Mouse (Mus musculus) spleen, adult 2 months (tissue): ENCODE results near the gene Eya3.

ENCODE experiments used
- CTCF ChIP-seq: fragments of 200-500 bp; IDR thresholded peaks from 2 replicates; pipeline ENCODE4 v1.5.1; 2011; ENCODE audit warnings: mild to moderate bottlenecking, inconsistent platforms; ENCODE audit not compliant: insufficient read depth, insufficient read length, insufficient replicate concordance; ENCODE audit errors: extremely low read depth
- POLR2A ChIP-seq: fragments of 200-500 bp; IDR thresholded peaks from 2 replicates; pipeline ENCODE4 v1.6.1; 2011; ENCODE audit warnings: low read depth, low read length, inconsistent platforms

- TF ChIP-seq CTCF (no peak), POLR2A (peak; percentile 56)
These were observed at the start of gene Eya3 for GRCm38 (mm10) chr4:132638461-132639190.
